Mouse (Mus musculus) forebrain, embryonic 12.5 days (tissue): ENCODE results near the gene Cav1. TPM values are rescaled to one million over a fixed set of nuclear protein-coding genes. Genes with fewer than 3 reads are reported as not detected.
A peak's percentile ranks its signal among the peaks of the same experiment; 100 is the strongest.

Source experiments
- ATAC-seq: fragments of 200-750 bp; cut with Nextera tagmentation; 2 replicates; pipeline ENCODE4 v1.8.0; 2017; ENCODE audit warnings: moderate TSS enrichment; ENCODE audit not compliant: low FRiP score
- H3K27ac ChIP-seq: fragments of 300-500 bp; sonication (generic); 2 replicates; pipeline ENCODE4 v1.5.1; 2016; ENCODE audit warnings: mild to moderate bottlenecking
- H3K27me3 ChIP-seq: fragments of 300-500 bp; sonication (generic); 2 replicates; pipeline ENCODE4 v1.6.1; 2016; ENCODE audit warnings: mild to moderate bottlenecking
- H3K36me3 ChIP-seq: fragments of 300-500 bp; sonication (generic); replicated peaks from 2 replicates; pipeline ENCODE4 v1.6.1; 2016; ENCODE audit warnings: mild to moderate bottlenecking
- H3K4me1 ChIP-seq: fragments of 300-500 bp; sonication (generic); 2 replicates; pipeline ENCODE4 v1.6.1; 2016
- H3K4me2 ChIP-seq: fragments of 300-500 bp; sonication (generic); 2 replicates; pipeline ENCODE4 v1.6.1; 2016; ENCODE audit warnings: mild to moderate bottlenecking, moderate library complexity
- H3K4me3 ChIP-seq: fragments of 300-500 bp; sonication (generic); replicated peaks from 2 replicates; pipeline ENCODE4 v1.5.1; 2016; ENCODE audit warnings: mild to moderate bottlenecking
- H3K9ac ChIP-seq: fragments of 300-500 bp; sonication (generic); 2 replicates; pipeline ENCODE4 v1.6.1; 2016; ENCODE audit warnings: mild to moderate bottlenecking
- H3K9me3 ChIP-seq: fragments of 300-500 bp; sonication (generic); 2 replicates; pipeline ENCODE4 v1.6.1; 2016
- WGBS: fragments of 180-500 bp; shearing (Covaris S2); methylation state at CpG from one replicate; pipeline ENCODE4 v1.1.7; 2016; 5-methylcytosine and 5-hydroxymethylcytosine counted together
- polyA plus RNA-seq: library from polyadenylated mRNA; unstranded; fragments of >200 nt; fragmentation: Nextera tagmentation; extraction: Ambion mirVana; gene quantifications from 2 replicates; pipeline ENCODE4 v1.2.1, GENCODE M21; 2016

The Cav1 gene
- polyA plus RNA-seq = 10.6 and 13.5 TPM in 2 replicates

GRCm38 (mm10) chr6:17305954-17306601 is at the start of gene Cav1:
Cav1 (plus strand) TSS chr6:17306335.
- peaks cover 21% of the 10 kb centered on the region for H3K4me1 ChIP-seq
- no peaks in the 10 kb centered on the region for H3K9me3 ChIP-seq
- H3K36me3 ChIP-seq = no peaks in the 10 kb centered on the region
- peaks cover 40% of the 10 kb centered on the region for H3K27me3 ChIP-seq
- WGBS = 1% methylated on average over 26 of the region's 26 CpGs
- H3K4me2 ChIP-seq = peak within 1 kb of the TSS; percentile 79
- H3K4me3 ChIP-seq = peak within 1 kb of the TSS; percentile 45
- peak within 1 kb of the TSS; percentile 55 for H3K9ac ChIP-seq
- no peak within 1 kb of the TSS; the same call in 1 of the 2 replicates for H3K27ac ChIP-seq
- peak; percentile 84 for ATAC-seq

GRCm38 (mm10) chr6:17258142-17258541 is 48.0 kb upstream of the Cav1 start:
- no peak overlapping the region for H3K27ac ChIP-seq
- no peaks in the 10 kb centered on the region for H3K9me3 ChIP-seq
- H3K9ac ChIP-seq = no peak overlapping the region
- H3K36me3 ChIP-seq = no peaks in the 10 kb centered on the region
- no peak overlapping the region for H3K4me2 ChIP-seq
- ATAC-seq = no peak
- no peak overlapping the region for H3K4me3 ChIP-seq
- WGBS = 98% methylated on average over 1 of the region's 1 CpGs
- no peaks in the 10 kb centered on the region for H3K4me1 ChIP-seq
- no peaks in the 10 kb centered on the region for H3K27me3 ChIP-seq

- H3K4me2 ChIP-seq = no peak overlapping the region
- no peak overlapping the region for H3K27ac ChIP-seq
- WGBS = 96% methylated on average over 1 of the region's 1 CpGs
- no peak for ATAC-seq
- no peaks in the 10 kb centered on the region for H3K27me3 ChIP-seq
- no peak overlapping the region for H3K4me3 ChIP-seq
- H3K36me3 ChIP-seq = no peaks in the 10 kb centered on the region
- H3K4me1 ChIP-seq = no peaks in the 10 kb centered on the region
- no peaks in the 10 kb centered on the region for H3K9me3 ChIP-seq
- H3K9ac ChIP-seq = no peak overlapping the region
Measured at GRCm38 (mm10) chr6:17258911-17259310, 47.2 kb upstream of the Cav1 start.

GRCm38 (mm10) chr6:17262786-17263185 is 43.3 kb upstream of the Cav1 start:
- WGBS = 64% methylated on average over 2 of the region's 2 CpGs
- no peaks in the 10 kb centered on the region for H3K9me3 ChIP-seq
- no peaks in the 10 kb centered on the region for H3K36me3 ChIP-seq
- ATAC-seq = no peak
- H3K27me3 ChIP-seq = no peaks in the 10 kb centered on the region
- no peak overlapping the region for H3K9ac ChIP-seq
- no peak overlapping the region for H3K4me2 ChIP-seq
- H3K27ac ChIP-seq = no peak overlapping the region
- H3K4me3 ChIP-seq = no peak overlapping the region
- H3K4me1 ChIP-seq = no peaks in the 10 kb centered on the region

GRCm38 (mm10) chr6:17265043-17265442 is 41.1 kb upstream of the Cav1 start:
- no peak overlapping the region for H3K27ac ChIP-seq
- H3K4me1 ChIP-seq = no peaks in the 10 kb centered on the region
- no peaks in the 10 kb centered on the region for H3K27me3 ChIP-seq
- no peak for ATAC-seq
- no peak overlapping the region for H3K9ac ChIP-seq
- 80% methylated on average over 4 of the region's 4 CpGs for WGBS
- no peak overlapping the region for H3K4me3 ChIP-seq
- H3K4me2 ChIP-seq = no peak overlapping the region
- H3K9me3 ChIP-seq = no peaks in the 10 kb centered on the region
- H3K36me3 ChIP-seq = no peaks in the 10 kb centered on the region

- 79% methylated on average over 3 of the region's 3 CpGs for WGBS
- no peak for ATAC-seq
- H3K4me1 ChIP-seq = no peaks in the 10 kb centered on the region
- no peak overlapping the region for H3K4me2 ChIP-seq
- H3K36me3 ChIP-seq = no peaks in the 10 kb centered on the region
- no peak overlapping the region for H3K9ac ChIP-seq
- no peak overlapping the region for H3K27ac ChIP-seq
- no peak overlapping the region for H3K4me3 ChIP-seq
- no peaks in the 10 kb centered on the region for H3K9me3 ChIP-seq
- H3K27me3 ChIP-seq = no peaks in the 10 kb centered on the region
Measured at GRCm38 (mm10) chr6:17266466-17266865, 39.7 kb upstream of the Cav1 start.

GRCm38 (mm10) chr6:17278366-17278765 is 27.8 kb upstream of the Cav1 start:
- Histone ChIP-seq H3K9ac (no peak overlapping the region), H3K27me3 (peaks cover 20% of the 10 kb centered on the region), H3K9me3 (no peaks in the 10 kb centered on the region), H3K4me1 (peaks cover 12% of the 10 kb centered on the region), H3K27ac (no peak overlapping the region), H3K4me3 (no peak overlapping the region), H3K36me3 (no peaks in the 10 kb centered on the region), H3K4me2 (no peak overlapping the region)
- no peak for ATAC-seq
- 86% methylated on average over 3 of the region's 3 CpGs for WGBS

GRCm38 (mm10) chr6:17280939-17281756 is 25.0 kb upstream of the Cav1 start, which contains the start of gene Cav2:
Cav2 (plus strand) TSS chr6:17281185.
- H3K27me3 ChIP-seq = peaks cover 20% of the 10 kb centered on the region
- H3K4me1 ChIP-seq = peaks cover 12% of the 10 kb centered on the region
- no peak within 1 kb of the TSS for H3K27ac ChIP-seq
- 2% methylated on average over 31 of the region's 40 CpGs for WGBS
- H3K4me3 ChIP-seq = peak within 1 kb of the TSS; percentile 46
- no peaks in the 10 kb centered on the region for H3K36me3 ChIP-seq
- peak within 1 kb of the TSS; percentile 62 for H3K9ac ChIP-seq
- peak within 1 kb of the TSS; percentile 86 for H3K4me2 ChIP-seq
- H3K9me3 ChIP-seq = no peaks in the 10 kb centered on the region
- ATAC-seq = peak; percentile 94

- H3K4me1 ChIP-seq = peaks cover 12% of the 10 kb centered on the region
- 0 out of 2 replicates have a peak overlapping the region, but pooled peaks have one; percentile 62 for H3K9ac ChIP-seq
Measured at GRCm38 (mm10) chr6:17281757-17282092, 24.4 kb upstream of the Cav1 start.

GRCm38 (mm10) chr6:17282159-17282558 is 24.0 kb upstream of the Cav1 start:
- H3K9ac ChIP-seq = no peak overlapping the region
- H3K36me3 ChIP-seq = no peaks in the 10 kb centered on the region
- no peak for ATAC-seq
- H3K4me1 ChIP-seq = peaks cover 12% of the 10 kb centered on the region
- H3K27ac ChIP-seq = no peak overlapping the region
- H3K4me3 ChIP-seq = no peak overlapping the region
- peaks cover 20% of the 10 kb centered on the region for H3K27me3 ChIP-seq
- no peak overlapping the region; the same call in 1 of the 2 replicates for H3K4me2 ChIP-seq
- WGBS = 62% methylated on average over 5 of the region's 5 CpGs
- no peaks in the 10 kb centered on the region for H3K9me3 ChIP-seq

More at GRCm38 (mm10) chr6:17281757-17282092, 24.4 kb upstream of the Cav1 start:
- Histone ChIP-seq H3K27ac (no peak overlapping the region), H3K4me3 (peak overlapping the region; percentile 46), H3K9me3 (no peaks in the 10 kb centered on the region), H3K27me3 (peaks cover 20% of the 10 kb centered on the region), H3K36me3 (no peaks in the 10 kb centered on the region), H3K4me2 (peak overlapping the region; percentile 86)
- peak; percentile 14; the same call in 1 of the 2 replicates for ATAC-seq
- 30% methylated on average over 8 of the region's 8 CpGs for WGBS

- Histone ChIP-seq H3K4me2 (no peak overlapping the region), H3K9ac (no peak overlapping the region), H3K27ac (no peak overlapping the region), H3K27me3 (peaks cover 20% of the 10 kb centered on the region), H3K36me3 (no peaks in the 10 kb centered on the region), H3K4me1 (peaks cover 12% of the 10 kb centered on the region), H3K9me3 (no peaks in the 10 kb centered on the region), H3K4me3 (no peak overlapping the region)
- WGBS = 89% methylated on average over 3 of the region's 3 CpGs
- ATAC-seq = no peak
Measured at GRCm38 (mm10) chr6:17283834-17284233, 22.3 kb upstream of the Cav1 start.

- no peak overlapping the region for H3K27ac ChIP-seq
- H3K9me3 ChIP-seq = no peaks in the 10 kb centered on the region
- 73% methylated on average over 4 of the region's 4 CpGs for WGBS
- H3K4me1 ChIP-seq = peaks cover 4% of the 10 kb centered on the region
- H3K36me3 ChIP-seq = no peaks in the 10 kb centered on the region
- no peak overlapping the region for H3K4me2 ChIP-seq
- no peak overlapping the region for H3K9ac ChIP-seq
- no peak for ATAC-seq
- no peak overlapping the region for H3K4me3 ChIP-seq
- peaks cover 11% of the 10 kb centered on the region for H3K27me3 ChIP-seq
Measured at GRCm38 (mm10) chr6:17286381-17286780, 19.8 kb upstream of the Cav1 start.
